Mouse (Mus musculus) adrenal gland, adult 18-20 months (tissue): Measurements from ENCODE around the gene Elk3. TPM values are rescaled to one million over a fixed set of nuclear protein-coding genes. Genes with fewer than 3 reads are reported as not detected.

Experiments used
- DNase-seq, 2 experiments: peaks; one replicate each; pipeline ENCODE4 v3.0.0; 2021 to 2022; ENCODE audit warnings: low spot score in 2 of 2
- total RNA-seq, 2 experiments: library from RNA; stranded (reverse); gene quantifications; 1 replicate in 1 of 2; 2 replicates in 1 of 2; pipeline ENCODE4 v1.2.3; 2021

Gene Elk3
- total RNA-seq, 2 experiments from 2014 or later = 25.7 to 30.1 TPM

DNA sequence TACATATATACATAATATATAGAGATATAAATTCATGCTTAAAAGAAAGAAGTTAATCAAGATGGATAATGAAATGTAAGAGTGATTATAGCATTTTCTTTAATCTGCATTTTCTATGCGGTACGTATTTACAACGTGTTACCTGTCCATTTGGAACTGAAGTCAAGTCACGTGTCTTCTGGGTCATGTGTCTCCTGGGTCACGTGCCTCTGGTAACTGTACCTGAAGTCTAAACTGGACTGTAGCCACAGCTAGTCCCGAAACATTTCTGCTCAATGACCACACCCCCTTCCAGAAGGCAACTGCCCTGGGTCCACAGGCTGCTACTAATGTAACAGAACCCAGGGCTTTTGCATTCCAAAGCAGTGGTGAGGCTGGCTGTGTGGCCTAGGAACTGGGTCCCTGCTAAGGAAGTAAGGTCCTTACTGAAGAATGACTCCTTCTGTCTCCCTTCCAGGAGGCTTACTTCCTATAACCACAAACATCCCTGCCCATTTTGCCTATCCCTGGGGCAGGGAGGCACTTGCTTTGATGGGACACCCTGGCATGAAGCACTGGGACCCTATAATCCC, 40.0 kb downstream of the Elk3 start:
- no peak for DNase-seq

DNA sequence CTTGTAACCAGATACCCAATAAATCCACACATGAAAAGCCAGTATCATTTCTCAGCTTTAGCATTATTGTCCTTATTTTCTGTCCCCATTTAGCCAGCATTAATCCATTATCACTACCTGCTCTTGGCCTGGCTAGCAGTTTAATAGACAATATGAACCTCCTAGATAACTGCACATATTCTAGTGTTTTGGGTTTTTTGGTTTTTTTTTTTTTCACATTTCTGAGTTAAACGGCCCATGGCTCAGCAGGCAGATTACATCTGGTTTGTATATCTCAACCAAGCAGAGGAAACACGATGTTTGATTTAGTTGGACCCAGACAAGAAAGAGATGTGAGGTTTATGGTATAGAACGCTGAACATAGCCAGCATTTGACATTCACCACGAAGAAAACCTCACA, 41.2 kb downstream of the Elk3 start:
- no peak for DNase-seq

DNA sequence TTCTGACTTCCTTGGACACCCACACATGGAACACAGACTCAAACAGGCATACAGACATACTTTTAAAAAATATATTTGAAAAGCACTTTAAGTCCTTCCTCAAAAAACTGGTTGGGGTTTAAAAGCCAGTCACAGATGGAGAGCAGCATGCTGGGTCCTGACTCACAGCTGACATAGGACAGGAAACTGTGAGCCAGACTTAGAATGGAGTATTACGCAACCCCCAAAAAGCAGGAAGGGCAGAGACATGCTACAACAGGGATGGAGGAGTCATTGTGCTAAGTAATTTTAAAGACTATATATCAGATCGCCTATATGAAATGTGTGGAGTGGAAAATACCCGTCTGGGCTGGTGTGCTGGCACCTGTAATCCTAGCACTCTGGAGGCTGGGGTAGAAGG, 42.6 kb downstream of the Elk3 start:
- no peak for DNase-seq

DNA sequence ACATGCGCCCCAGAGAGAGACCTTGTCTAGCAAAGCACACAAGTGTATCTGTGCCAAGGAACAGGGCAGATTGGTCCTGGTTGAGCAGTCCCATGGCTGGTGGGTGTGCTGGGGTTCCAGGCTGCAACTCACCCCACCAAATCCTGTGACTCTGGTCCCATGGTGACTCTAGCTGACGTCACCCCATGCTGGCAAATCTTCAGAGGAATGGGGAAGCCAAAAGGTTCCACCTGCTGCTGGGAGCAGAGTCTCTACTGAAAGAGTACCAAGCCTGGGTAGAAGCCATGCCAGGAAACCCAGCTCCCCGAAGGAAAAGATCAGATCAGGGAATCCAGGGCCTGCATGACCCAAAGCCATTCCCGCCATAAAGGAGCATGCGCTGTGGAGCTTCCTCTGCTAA, 43.4 kb downstream of the Elk3 start:
- no peak for DNase-seq

DNA sequence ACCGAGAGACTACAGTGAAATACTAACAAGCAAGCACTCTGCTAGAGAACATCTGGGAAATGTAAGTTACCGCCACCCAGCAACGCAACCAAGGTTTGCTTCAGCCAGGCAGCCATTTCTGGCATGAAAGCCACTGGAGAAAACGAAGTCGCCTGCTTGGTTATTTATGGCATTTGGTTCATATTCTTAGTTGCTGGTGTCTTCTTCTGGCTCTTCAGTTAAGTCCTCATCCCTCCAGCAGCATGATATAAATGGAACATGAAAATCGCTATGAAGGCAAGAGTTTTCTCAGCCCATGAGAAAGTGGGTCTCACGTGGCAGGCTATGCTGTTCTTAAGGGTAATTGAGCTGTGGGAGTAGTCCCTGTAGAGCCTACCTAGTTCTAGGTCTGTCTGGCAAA, 44.4 kb downstream of the Elk3 start:
- no peak for DNase-seq

DNA sequence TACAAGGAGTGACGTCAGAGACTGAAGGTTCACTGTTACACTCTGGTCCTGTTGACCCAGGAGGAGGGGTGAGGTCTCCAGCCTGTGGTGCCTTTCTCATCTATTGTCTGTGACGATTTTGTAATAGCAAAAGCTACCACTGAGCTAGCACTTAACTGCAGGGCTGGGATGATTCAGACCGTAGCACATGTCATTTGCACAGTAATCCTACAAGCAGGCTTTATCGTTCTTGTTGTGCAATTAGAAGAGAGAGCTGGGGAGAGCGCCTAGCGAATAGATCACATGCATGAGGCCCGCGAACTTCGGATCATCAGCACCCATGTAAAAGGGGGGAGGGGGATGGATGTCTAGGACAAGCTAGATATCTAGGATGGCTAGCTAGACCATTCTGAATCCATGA, 45.1 kb downstream of the Elk3 start:
- DNase-seq = no peak

DNA sequence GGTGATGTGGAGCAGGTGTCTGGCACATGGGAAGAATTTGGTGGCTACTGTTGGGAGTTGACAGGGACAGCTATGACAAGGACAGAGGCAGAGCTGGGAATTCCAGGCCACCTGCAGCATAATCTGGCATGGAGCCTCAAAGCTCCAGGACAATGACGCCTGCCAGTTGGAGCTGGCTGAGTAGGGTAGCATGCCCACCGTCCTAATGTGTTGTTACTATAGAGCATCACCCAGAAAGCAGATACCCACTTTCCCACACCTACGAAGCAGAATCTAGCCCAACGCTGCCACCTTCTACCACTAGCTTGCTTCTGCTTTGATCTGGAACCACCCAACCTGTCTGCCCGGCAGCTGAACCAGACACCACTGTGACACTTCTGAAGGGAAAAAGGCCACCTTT, 46.9 kb downstream of the Elk3 start:
- DNase-seq = no peak

DNA sequence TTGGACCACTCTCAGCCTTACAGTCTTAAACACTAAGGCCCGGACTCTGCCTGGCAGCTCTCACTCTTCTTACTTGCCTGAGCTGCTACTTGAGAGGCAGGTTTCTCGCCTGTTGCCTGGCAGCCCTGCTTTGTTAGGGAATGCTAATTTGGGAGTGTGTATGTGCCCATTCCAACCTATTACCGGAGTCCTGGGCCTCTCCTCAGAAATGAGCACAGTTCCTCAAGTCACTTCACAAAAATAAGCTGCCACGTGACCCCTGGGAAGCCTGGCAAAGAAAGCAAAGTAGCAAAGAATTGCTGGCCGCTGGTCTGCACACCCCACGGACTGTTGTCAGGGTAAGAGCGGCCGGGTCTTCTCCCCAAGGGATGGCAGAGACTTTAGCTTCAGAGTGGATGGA, 47.5 kb downstream of the Elk3 start:
- DNase-seq = no peak

DNA sequence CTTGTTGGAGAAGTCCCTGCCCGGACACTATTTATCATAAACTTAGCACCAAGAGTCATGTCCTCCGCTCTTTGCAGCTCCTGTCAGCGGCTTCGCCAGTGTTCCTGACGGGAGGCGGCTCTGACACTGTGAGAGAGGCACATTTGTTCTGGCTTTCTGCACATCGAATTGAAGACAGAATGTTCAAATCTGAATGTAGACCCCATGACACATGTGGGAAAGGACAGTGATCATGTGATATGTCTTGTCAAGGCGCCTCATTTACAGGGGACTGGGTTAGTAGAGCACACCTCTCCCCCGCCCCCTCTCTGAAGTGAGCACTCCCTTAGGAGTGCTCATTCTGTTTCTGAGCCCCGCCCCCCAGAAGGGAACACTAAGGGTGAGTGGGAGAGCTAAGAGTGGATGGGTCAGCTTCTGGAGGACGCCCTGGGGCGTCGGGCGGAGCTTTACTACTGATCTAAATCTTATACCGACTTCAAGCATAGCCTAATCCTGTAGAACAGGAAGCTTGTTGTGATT, 48.9 kb downstream of the Elk3 start:
- no peak for DNase-seq

DNA sequence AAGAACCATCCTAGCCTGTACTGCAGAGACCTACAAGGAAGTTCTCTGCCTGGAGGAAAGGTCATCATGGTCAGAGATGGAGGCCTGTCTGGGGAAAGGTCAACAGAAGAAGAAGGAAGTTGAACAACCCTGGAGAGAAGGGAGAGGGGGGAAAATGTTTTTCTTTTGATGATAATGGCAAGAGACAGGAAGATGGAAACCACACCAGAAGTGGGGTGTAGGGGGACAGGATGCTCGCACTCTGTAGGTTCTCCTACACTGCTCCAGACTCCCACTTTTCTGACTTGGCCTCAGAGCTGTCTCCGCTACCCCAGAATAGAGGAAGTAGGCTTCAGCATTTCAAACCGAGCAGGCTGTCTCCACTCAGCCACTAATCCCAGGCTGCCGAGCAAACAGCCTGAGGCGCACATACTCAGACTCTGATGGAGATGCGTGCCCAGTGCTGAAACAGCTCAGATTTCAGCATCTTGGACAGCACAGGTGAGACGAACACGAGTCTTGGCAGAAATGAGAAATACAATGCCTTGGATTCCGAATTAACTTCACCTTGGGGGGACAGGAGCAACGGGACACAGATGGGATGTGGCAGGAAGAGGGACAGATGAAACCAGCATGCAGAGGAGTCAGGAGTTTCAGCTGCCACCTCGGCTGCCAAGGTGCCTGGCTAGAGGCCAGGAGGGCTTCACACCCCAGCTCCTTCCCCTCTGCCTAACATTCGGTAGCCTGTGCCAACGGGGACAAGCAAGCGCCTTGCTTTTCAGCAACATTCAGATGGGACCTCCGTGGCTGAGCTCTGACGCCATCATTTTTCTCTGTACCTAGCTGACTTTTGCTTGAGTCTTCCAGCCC, 49.6 kb downstream of the Elk3 start:
- DNase-seq = no peak

DNA sequence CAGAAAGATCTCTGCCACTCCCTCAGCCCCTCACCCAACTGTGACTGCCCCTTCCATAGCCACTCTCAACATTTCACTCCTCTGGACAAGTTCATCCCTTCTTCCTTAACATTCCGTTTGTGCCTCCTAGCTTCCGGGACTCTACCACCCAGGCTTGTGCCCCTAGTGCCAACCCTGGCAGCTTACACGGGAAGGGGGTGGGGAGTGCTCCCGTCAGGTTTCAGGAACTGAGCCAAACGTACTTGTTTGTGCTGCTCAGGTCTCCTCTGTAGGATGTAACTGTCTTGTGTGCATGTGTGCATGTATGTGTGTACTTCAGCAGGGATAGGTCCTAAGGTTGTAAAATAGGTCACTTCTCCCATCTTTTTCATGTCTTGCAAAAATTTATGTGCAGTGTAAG, 51.1 kb downstream of the Elk3 start:
- DNase-seq = no peak

DNA sequence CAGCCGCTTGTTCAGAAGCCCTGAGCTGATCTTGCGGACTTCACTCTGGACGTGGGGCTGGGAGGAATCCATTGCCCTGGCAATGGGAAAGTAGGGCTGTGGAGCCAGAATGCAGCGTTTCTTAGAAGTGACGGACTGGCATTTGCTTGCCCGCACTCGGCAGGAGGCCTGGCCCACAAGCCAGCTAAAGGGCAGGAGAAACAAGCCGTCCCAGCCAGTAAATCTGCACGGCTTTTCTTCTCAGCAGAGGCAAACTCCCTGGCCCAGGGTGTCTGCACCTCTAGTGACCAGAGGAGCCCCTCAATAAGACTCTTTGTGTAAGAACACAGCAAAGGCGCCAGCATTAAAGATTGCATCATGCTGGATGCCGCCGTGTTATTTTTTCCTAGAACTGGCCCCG, 55.6 kb downstream of the Elk3 start:
- no peak for DNase-seq

DNA sequence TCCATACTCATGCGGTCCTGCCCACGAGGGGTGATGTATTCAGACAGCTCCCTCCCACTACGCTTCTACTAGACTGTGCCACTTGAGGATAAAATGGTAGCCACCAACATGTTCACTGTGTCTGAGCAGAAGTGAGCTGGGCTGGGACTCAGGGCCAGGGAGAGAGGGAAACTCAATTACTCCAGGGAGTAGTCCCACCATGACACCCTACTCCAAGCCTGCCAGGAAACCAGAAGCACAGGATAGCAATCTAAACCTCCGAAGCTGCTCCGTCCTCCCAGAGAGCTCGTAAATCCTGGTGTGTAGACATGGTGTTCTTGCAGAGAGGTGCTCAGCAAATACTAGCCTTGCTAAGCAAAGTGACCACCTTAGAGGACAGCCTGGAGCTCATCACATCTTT, 57.8 kb downstream of the Elk3 start:
- no peak for DNase-seq

DNA sequence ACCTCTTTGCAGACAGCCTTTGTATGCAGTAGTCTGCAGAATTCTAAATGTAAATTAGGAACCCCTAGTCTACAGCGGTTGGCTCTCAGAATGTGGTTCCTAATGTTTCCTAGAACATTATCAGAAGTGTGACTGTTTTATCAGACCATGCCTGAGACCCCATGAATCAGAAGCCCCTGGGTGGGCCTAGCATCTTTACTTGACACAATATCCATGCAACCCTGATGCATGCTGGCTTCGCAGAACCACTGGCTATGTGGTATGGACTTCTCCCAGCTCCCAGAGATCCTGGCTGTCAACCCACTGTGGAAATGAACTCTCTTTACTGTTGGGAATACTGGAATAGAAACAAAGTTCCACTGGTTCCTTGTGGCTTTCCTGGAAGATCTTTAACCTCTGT, 58.3 kb downstream of the Elk3 start:
- no peak for DNase-seq

DNA sequence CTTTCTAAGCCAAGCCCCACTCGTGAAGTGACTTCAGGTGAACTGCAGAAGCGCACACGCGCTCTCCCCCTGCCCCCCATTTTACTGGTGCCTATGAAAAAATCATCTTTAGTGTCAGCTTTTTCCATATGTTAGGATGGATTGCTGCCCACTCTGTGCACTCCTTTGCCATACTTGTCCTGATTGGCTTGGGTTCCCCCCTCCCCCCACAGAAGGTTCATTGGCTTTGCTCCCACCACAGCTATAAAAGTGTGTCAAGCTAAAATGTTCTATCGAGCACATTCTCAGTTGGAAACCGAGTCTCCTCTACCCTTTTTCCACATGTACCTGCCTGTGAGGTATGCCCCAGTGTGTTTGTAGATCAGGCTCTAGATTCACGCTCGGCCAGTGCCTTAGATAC, 59.5 kb downstream of the Elk3 start:
- DNase-seq = no peak

DNA sequence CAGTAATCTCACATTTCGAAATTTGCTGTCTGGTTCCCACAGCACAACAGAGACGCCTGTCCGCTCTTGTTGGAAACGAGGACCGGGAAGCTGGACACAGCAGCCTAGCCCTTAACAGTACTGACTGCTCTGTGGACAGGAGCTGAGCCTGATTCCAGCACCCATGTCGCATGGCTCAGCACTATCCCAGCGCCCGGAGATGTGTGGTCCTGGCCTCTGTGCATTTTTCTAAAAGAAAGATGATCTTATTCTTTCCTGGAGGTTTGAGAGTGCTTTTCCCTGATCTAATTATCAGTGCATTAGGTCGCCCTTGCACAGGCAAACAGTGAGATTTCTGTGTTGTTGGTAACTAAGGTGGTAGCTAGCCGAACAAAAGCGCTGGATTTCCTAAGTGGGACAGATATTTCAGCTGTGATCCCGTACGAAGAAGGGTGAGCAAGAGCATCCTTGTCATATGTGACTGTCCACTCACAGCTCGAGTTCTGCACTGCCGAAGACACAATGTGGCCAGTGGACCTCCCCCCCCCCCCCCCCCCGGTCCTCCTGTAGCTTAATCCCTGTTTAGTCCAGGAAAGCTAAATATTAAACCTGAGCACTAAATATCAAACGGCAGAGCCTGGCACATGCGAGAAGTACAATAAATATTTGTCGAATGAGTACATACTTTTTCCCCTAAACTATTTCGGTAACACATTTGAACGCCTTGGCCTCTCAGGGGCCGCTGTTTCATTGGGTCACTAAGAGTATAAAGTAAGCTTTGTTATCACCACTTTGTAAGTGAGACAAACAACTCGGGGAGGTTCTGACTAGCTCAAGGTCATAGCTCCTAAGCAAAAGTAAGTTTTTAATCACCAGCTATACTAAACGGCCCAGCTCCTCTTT, 60.3 kb downstream of the Elk3 start:
- no peak for DNase-seq

DNA sequence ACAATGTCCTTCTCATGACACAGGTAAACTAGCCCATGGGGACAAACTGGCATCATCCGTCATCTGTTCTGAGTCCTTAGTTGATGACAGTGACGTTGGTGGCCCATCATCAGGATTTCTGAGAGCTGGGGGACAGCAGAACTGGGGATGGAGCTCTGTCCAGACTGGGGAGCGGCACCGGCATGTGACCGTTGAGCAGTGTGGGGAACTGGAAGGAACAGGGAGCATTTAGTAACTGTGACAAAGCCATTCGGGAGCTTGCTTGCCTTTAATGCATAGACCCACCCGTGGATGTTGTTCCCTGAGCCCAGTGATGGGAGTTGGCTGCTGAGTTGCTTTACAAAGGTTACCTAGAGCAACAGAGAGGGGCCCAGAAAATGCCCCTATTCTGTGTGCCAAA, 61.0 kb downstream of the Elk3 start:
- DNase-seq = no peak

DNA sequence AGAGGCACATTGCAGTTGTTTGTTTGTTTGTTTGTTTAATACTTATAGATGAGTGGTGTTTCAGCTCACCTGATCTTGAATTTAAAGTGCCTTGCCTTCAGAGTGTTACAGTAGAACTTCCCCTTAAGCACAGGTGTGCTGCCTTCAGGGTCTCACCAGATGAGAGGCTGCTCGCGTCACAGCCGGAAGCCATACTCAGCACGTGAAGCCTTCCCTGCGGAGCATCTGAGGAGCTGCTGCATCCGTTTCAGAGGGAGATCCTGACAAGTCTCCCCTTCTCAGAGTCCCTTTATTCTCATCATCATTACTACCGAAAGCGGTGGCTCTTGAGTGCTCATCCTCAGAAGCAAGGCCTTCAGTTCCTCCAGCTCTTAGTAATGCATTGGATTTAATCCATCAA, 62.5 kb downstream of the Elk3 start:
- DNase-seq = no peak

DNA sequence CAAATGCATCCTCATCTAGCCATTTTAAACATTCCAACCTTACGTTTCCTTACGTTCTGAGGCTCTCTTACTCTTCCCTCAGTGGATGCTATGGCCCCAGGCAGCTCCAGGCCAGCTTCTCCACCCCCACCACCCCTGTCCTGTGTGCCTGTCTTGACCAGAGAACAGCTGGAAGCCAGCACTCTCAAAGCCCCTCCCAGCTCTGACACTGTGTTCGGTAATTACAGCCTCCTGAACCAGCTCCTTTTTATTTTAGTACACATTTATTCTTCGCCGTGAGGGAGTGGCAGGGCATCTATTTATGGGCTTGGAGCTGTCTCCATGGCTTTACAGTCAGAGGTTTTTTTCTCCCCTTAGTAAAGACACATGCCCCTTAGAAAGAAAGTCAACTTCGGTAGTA, 63.0 kb downstream of the Elk3 start:
- DNase-seq = no peak

DNA sequence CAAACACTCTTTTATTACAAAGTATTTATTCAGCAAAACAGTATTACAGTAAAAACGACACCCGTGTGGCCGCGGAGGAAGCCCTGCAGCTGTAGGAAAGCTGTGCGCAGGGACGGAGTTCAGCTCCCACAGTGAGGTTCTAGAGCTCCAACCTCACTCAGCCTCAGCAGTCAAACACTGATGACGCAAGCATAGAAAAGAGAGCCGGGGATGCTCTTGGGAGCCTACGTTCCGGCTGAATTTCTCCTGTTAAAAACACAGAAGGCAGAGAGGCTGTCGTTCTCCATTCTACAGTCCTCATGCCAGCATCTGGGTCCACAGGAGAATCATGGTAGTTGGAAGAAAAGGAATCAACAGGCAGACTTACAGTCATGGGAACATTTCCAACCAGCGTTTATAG, 63.5 kb downstream of the Elk3 start:
- DNase-seq = no peak

DNA sequence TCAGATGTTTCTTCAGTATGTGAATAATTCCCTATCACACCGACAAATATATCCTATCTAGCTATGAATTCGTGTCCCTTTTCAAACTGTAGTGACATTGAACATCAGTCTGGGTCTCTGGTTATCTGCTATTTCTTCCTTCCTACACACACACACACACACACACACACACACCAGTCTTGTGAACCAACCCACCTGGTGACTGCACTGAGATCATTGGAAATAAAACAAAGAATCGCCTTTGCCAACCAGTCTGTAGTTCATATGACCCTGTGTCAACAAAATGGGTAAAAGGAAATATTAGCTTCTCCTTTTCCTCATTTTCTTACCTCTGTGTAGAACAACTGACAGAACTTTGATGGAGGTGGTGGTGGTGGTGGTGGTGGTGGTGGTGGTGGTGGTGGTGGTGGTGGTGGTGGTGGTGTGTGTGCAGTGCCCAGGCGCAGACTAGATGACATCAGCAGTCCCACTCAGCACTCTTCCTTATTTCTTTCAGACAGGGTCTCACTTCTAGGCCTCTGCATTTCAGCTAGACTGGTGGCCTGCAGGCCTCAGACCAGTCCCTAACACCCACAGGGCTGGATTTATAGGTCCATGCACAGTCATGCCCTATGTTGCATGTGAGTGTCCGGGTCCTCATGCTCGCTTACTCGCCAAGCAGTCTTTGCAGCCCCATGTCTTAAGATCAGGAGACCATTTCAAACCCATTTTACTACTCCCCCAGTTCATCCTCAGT, 64.6 kb downstream of the Elk3 start:
- DNase-seq = no peak
